Mouse (Mus musculus) erythroid progenitor cell, adult 5-6 weeks (primary cell): Measurements from ENCODE around the gene Vmn1r139. TPM values are rescaled to one million over a fixed set of nuclear protein-coding genes. Genes with fewer than 3 reads are reported as not detected.
"Not testable (repeated sequence)": the region's sequence is repeated elsewhere in the genome, so short reads cannot be mapped to it uniquely, and the experiment has no call there.

ENCODE experiments used
- ATAC-seq: replicated peaks from 2 replicates; pipeline ENCODE4 v1.8.0; 2016; ENCODE audit warnings: moderate number of reproducible peaks, mild to moderate bottlenecking, moderate TSS enrichment, inconsistent platforms; ENCODE audit not compliant: poor library complexity, low FRiP score, severe bottlenecking
- total RNA-seq, 2 experiments: library from RNA; stranded (forward) in 1 of 2; stranded (reverse) in 1 of 2; fragments of 150-400 nt in 1 of 2; fragments of 186-747, 209-891 nt in 1 of 2; gene quantifications; 2 replicates each; pipeline versions ENCODE4 v1.2.3 to v1.2.4; 2015 to 2017; ENCODE audit warnings: low replicate concordance in 2 of 2

The Vmn1r139 gene
- not detected in 2 replicates for total RNA-seq (2015; ENCODE audit: low replicate concordance)
- not detected in 2 replicates for total RNA-seq (2017; ENCODE audit: low replicate concordance)

- ATAC-seq = not testable (repeated sequence)
Measured at GRCm38 (mm10) chr7:22068757-22069156, at the start of gene Vmn1r139. TSS of gene Vmn1r139 (plus strand) at chr7:22069057.

GRCm38 (mm10) chr7:22028797-22029196, 40.1 kb upstream of the Vmn1r139 start, which contains the start of gene Vmn1r138:
TSS of gene Vmn1r138 (minus strand) at chr7:22028897.
- ATAC-seq = not testable (repeated sequence)

GRCm38 (mm10) chr7:22056205-22056604, 12.7 kb upstream of the Vmn1r139 start, which contains the start of gene Gm6176:
TSS of gene Gm6176 (minus strand) at chr7:22056305.
- ATAC-seq = not testable (repeated sequence)

GRCm38 (mm10) chr7:22118145-22118544, 49.3 kb downstream of the Vmn1r139 start, which contains the start of gene Gm16451:
TSS of gene Gm16451 (minus strand) at chr7:22118245.
- not testable (repeated sequence) for ATAC-seq

- ATAC-seq = not testable (repeated sequence)
Measured at GRCm38 (mm10) chr7:22134641-22135040, 65.8 kb downstream of the Vmn1r139 start, which contains the start of gene Gm10666. TSS of gene Gm10666 (minus strand) at chr7:22134741.

Other genes with a start within 250 kb of the Vmn1r139 start
- gene Vmn1r135, start 236.7 kb upstream of the Vmn1r139 start, total RNA-seq (2015; ENCODE audit: low replicate concordance) = not detected in 2 replicates
- not detected in 2 replicates for gene Vmn1r135, start 236.7 kb upstream of the Vmn1r139 start, total RNA-seq (2017; ENCODE audit: low replicate concordance)
- not detected in 2 replicates for gene Gm5725, start 224.8 kb upstream of the Vmn1r139 start, total RNA-seq (2015; ENCODE audit: low replicate concordance)
- not detected in 2 replicates for gene Gm5725, start 224.8 kb upstream of the Vmn1r139 start, total RNA-seq (2017; ENCODE audit: low replicate concordance)
- gene Gm5891, start 147.8 kb upstream of the Vmn1r139 start, total RNA-seq (2015; ENCODE audit: low replicate concordance) = not detected in 2 replicates
- not detected in 2 replicates for gene Gm5891, start 147.8 kb upstream of the Vmn1r139 start, total RNA-seq (2017; ENCODE audit: low replicate concordance)
- not detected in 2 replicates for gene Vmn1r137, start 74.5 kb upstream of the Vmn1r139 start, total RNA-seq (2015; ENCODE audit: low replicate concordance)
- not detected in 2 replicates for gene Vmn1r137, start 74.5 kb upstream of the Vmn1r139 start, total RNA-seq (2017; ENCODE audit: low replicate concordance)
- gene Vmn1r138, start 40.2 kb upstream of the Vmn1r139 start, total RNA-seq (2015; ENCODE audit: low replicate concordance) = not detected in 2 replicates
- gene Vmn1r138, start 40.2 kb upstream of the Vmn1r139 start, total RNA-seq (2017; ENCODE audit: low replicate concordance) = not detected in 2 replicates
- not detected in 2 replicates for gene Gm6176, start 12.8 kb upstream of the Vmn1r139 start, total RNA-seq (2015; ENCODE audit: low replicate concordance)
- not detected in 2 replicates for gene Gm6176, start 12.8 kb upstream of the Vmn1r139 start, total RNA-seq (2017; ENCODE audit: low replicate concordance)
- not detected in 2 replicates for gene Gm16451, start 49.2 kb downstream of the Vmn1r139 start, total RNA-seq (2015; ENCODE audit: low replicate concordance)
- gene Gm16451, start 49.2 kb downstream of the Vmn1r139 start, total RNA-seq (2017; ENCODE audit: low replicate concordance) = not detected in 2 replicates
- not detected in 2 replicates for gene Gm10666, start 65.7 kb downstream of the Vmn1r139 start, total RNA-seq (2015; ENCODE audit: low replicate concordance)
- not detected in 2 replicates for gene Gm10666, start 65.7 kb downstream of the Vmn1r139 start, total RNA-seq (2017; ENCODE audit: low replicate concordance)
- not detected in 2 replicates for gene Vmn1r142, start 95.0 kb downstream of the Vmn1r139 start, total RNA-seq (2015; ENCODE audit: low replicate concordance)
- gene Vmn1r142, start 95.0 kb downstream of the Vmn1r139 start, total RNA-seq (2017; ENCODE audit: low replicate concordance) = not detected in 2 replicates
- gene Vmn1r143, start 120.3 kb downstream of the Vmn1r139 start, total RNA-seq (2015; ENCODE audit: low replicate concordance) = not detected in 2 replicates
- gene Vmn1r143, start 120.3 kb downstream of the Vmn1r139 start, total RNA-seq (2017; ENCODE audit: low replicate concordance) = not detected in 2 replicates
- not detected in 2 replicates for gene Gm8653, start 132.2 kb downstream of the Vmn1r139 start, total RNA-seq (2015; ENCODE audit: low replicate concordance)
- gene Gm8653, start 132.2 kb downstream of the Vmn1r139 start, total RNA-seq (2017; ENCODE audit: low replicate concordance) = not detected in 2 replicates
- gene Gm8453, start 160.4 kb downstream of the Vmn1r139 start, total RNA-seq (2015; ENCODE audit: low replicate concordance) = not detected in 2 replicates
- not detected in 2 replicates for gene Gm8453, start 160.4 kb downstream of the Vmn1r139 start, total RNA-seq (2017; ENCODE audit: low replicate concordance)